Mouse (Mus musculus) stomach, embryonic 14.5 days (tissue): Measurements from ENCODE around the gene Mtmr12. TPM values are rescaled to one million over a fixed set of nuclear protein-coding genes. Genes with fewer than 3 reads are reported as not detected.
A peak's percentile ranks its signal among the peaks of the same experiment; 100 is the strongest.

Experiments used
- ATAC-seq: fragments of 200-750 bp; cut with Nextera tagmentation; 2 replicates; pipeline ENCODE4 v1.8.0; 2017; ENCODE audit warnings: low read depth, moderate TSS enrichment; ENCODE audit not compliant: insufficient number of reproducible peaks, insufficient read depth, low FRiP score
- H3K27ac ChIP-seq: fragments of 300-500 bp; sonication (generic); 2 replicates; pipeline ENCODE4 v1.5.1; 2014; ENCODE audit warnings: mild to moderate bottlenecking, low read length, moderate library complexity, mixed read lengths
- H3K27me3 ChIP-seq: fragments of 300-500 bp; sonication (generic); 2 replicates; pipeline ENCODE4 v1.6.1; 2014; ENCODE audit warnings: low read length, control low read depth, mixed read lengths; ENCODE audit not compliant: control insufficient read depth, insufficient read depth
- H3K36me3 ChIP-seq: fragments of 300-500 bp; sonication (generic); 2 replicates; pipeline ENCODE4 v1.6.1; 2014; ENCODE audit warnings: mild to moderate bottlenecking, control low read depth, low read length, moderate library complexity, mixed read lengths; ENCODE audit not compliant: control insufficient read depth, insufficient read depth
- H3K4me1 ChIP-seq: fragments of 300-500 bp; sonication (generic); 2 replicates; pipeline ENCODE4 v1.6.1; 2014; ENCODE audit warnings: low read length, control low read depth, mixed read lengths; ENCODE audit not compliant: control insufficient read depth, insufficient read depth
- H3K4me2 ChIP-seq: fragments of 300-500 bp; sonication (generic); replicated peaks from 2 replicates; pipeline ENCODE4 v1.6.1; 2014; ENCODE audit warnings: low read depth, low read length, control low read depth
- H3K4me3 ChIP-seq: fragments of 300-500 bp; sonication (generic); 2 replicates; pipeline ENCODE4 v1.5.1; 2014; ENCODE audit warnings: low read depth, low read length, control low read depth
- H3K9ac ChIP-seq: fragments of 300-500 bp; sonication (generic); replicated peaks from 2 replicates; pipeline ENCODE4 v1.6.1; 2014; ENCODE audit warnings: low read depth, mild to moderate bottlenecking, control low read depth, low read length, moderate library complexity, mixed read lengths
- H3K9me3 ChIP-seq: fragments of 300-500 bp; sonication (generic); 2 replicates; pipeline ENCODE4 v1.6.1; 2016; ENCODE audit warnings: low read depth, low read length, control low read depth; ENCODE audit not compliant: control insufficient read depth
- WGBS: fragments of 180-500 bp; shearing (Covaris S2); extraction: QIAGEN DNeasy Blood & Tissue Kit; methylation state at CpG from one replicate; pipeline ENCODE4 v1.1.7; 2014; 5-methylcytosine and 5-hydroxymethylcytosine counted together
- polyA plus RNA-seq: library from polyadenylated mRNA; unstranded; fragments of >200 nt; fragmentation: Nextera tagmentation; extraction: Ambion mirVana; gene quantifications from 2 replicates; pipeline ENCODE4 v1.2.1, GENCODE M21; 2014

Mtmr12 gene
- polyA plus RNA-seq, 1 experiment from 2014 or later: 22.0 TPM

DNA sequence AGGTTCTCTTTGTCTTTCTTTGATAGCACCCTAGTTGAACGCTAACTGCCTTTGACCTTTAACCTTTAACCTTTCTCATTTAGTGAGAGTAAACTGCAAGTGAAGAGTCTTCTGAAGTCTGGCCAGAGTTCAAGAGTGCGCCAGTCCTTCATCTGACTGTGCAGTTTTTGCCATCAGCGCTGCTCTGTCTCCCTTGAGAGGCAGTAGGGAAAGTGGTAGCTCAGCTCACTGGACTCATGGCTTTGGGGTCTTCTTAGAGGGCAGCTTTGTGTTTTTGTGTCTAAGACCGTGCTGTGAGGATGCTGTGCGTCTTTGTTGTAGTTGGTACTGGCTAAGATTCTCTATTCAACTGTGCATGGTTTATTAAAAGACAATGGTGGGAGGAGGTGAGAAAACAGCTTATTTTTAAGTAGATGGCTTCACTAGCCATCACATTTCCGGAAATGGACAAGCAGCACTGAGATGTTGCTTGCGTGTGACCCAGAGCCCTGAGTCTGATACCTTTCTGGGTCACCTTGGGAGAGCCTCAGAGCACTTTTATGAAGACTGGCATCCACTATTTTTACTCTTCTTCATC lies 1.9 kb downstream of the Mtmr12 start:
- Histone ChIP-seq H3K27me3 (no peaks in the 10 kb centered on the region), H3K4me2 (peak overlapping the region; percentile 72; the same call in 1 of the 2 replicates), H3K9me3 (no peaks in the 10 kb centered on the region), H3K9ac (no peak overlapping the region), H3K36me3 (no peaks in the 10 kb centered on the region; the same call in 1 of the 2 replicates), H3K4me1 (peaks cover 25% of the 10 kb centered on the region), H3K4me3 (no peak overlapping the region), H3K27ac (no peak overlapping the region)
- WGBS: 72% methylated on average over 7 of the region's 7 CpGs
- no peak for ATAC-seq

GRCm38 (mm10) chr15:12207556-12208090 lies 2.8 kb downstream of the Mtmr12 start:
- 59% methylated on average over 6 of the region's 6 CpGs for WGBS
- Histone ChIP-seq H3K4me2 (no peak overlapping the region), H3K27ac (no peak overlapping the region; the same call in 1 of the 2 replicates)

DNA sequence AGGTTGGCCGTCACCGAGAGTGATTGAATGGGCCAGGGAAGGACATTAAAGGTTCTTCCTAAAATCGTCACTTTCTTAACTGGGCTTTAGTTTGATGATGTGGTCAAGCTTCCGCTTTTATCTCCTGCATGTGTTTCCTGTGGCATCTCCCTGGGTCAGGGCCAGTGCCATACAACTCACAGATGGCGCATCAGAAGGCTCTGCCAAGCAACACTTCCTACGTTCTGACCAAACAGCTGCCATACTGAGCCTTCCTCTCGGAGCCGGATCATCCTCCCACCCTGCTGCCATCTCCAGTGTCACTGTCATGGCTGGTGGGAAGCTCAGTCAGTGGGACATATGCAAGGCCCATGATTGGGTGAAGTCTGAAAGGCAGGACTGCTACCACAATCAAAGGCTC lies 6.7 kb downstream of the Mtmr12 start:
- no peak for ATAC-seq
- H3K9me3 ChIP-seq: no peaks in the 10 kb centered on the region
- H3K4me2 ChIP-seq: no peak overlapping the region
- no peak overlapping the region for H3K27ac ChIP-seq
- H3K36me3 ChIP-seq: no peaks in the 10 kb centered on the region; the same call in 1 of the 2 replicates
- 74% methylated on average over 8 of the region's 8 CpGs for WGBS
- no peak overlapping the region for H3K9ac ChIP-seq
- peaks cover 10% of the 10 kb centered on the region for H3K4me1 ChIP-seq
- H3K27me3 ChIP-seq: no peaks in the 10 kb centered on the region
- H3K4me3 ChIP-seq: no peak overlapping the region

More at GRCm38 (mm10) chr15:12207556-12208090, 2.8 kb downstream of the Mtmr12 start:
- H3K4me1 ChIP-seq: peaks cover 25% of the 10 kb centered on the region
- no peaks in the 10 kb centered on the region for H3K27me3 ChIP-seq
- H3K4me3 ChIP-seq: no peak overlapping the region
- no peak overlapping the region for H3K9ac ChIP-seq
- no peaks in the 10 kb centered on the region; the same call in 1 of the 2 replicates for H3K36me3 ChIP-seq
- no peak for ATAC-seq
- no peaks in the 10 kb centered on the region for H3K9me3 ChIP-seq

- Histone ChIP-seq H3K27ac (no peak overlapping the region), H3K27me3 (no peaks in the 10 kb centered on the region), H3K9ac (no peak overlapping the region), H3K9me3 (no peaks in the 10 kb centered on the region), H3K4me2 (no peak overlapping the region), H3K4me3 (no peak overlapping the region), H3K36me3 (no peaks in the 10 kb centered on the region; the same call in 1 of the 2 replicates), H3K4me1 (peaks cover 5% of the 10 kb centered on the region)
- 77% methylated on average over 1 of the region's 1 CpGs for WGBS
- ATAC-seq: no peak
Measured at GRCm38 (mm10) chr15:12212266-12212665, 7.4 kb downstream of the Mtmr12 start.

GRCm38 (mm10) chr15:12214531-12215414 lies 9.9 kb downstream of the Mtmr12 start:
- Histone ChIP-seq H3K27me3 (no peaks in the 10 kb centered on the region), H3K9ac (no peak overlapping the region), H3K4me1 (peaks cover 5% of the 10 kb centered on the region; the same call in 1 of the 2 replicates), H3K4me2 (no peak overlapping the region), H3K4me3 (no peak overlapping the region), H3K9me3 (no peaks in the 10 kb centered on the region), H3K36me3 (no peaks in the 10 kb centered on the region), H3K27ac (no peak overlapping the region)
- no peak for ATAC-seq
- 78% methylated on average over 14 of the region's 14 CpGs for WGBS

- no peak for ATAC-seq
- WGBS: 96% methylated on average over 5 of the region's 5 CpGs
- no peaks in the 10 kb centered on the region for H3K27me3 ChIP-seq
- no peak overlapping the region for H3K27ac ChIP-seq
- H3K9me3 ChIP-seq: no peaks in the 10 kb centered on the region
- H3K36me3 ChIP-seq: no peaks in the 10 kb centered on the region
- peaks cover 5% of the 10 kb centered on the region; the same call in 1 of the 2 replicates for H3K4me1 ChIP-seq
- H3K4me3 ChIP-seq: no peak overlapping the region
- no peak overlapping the region for H3K4me2 ChIP-seq
- no peak overlapping the region for H3K9ac ChIP-seq
Measured at GRCm38 (mm10) chr15:12215415-12215718, 10.5 kb downstream of the Mtmr12 start.

GRCm38 (mm10) chr15:12216119-12216518 lies 11.3 kb downstream of the Mtmr12 start:
- no peak for ATAC-seq
- Histone ChIP-seq H3K4me2 (no peak overlapping the region), H3K9me3 (no peaks in the 10 kb centered on the region), H3K27ac (no peak overlapping the region), H3K27me3 (no peaks in the 10 kb centered on the region), H3K36me3 (no peaks in the 10 kb centered on the region), H3K4me1 (peaks cover 6% of the 10 kb centered on the region; the same call in 1 of the 2 replicates), H3K4me3 (no peak overlapping the region), H3K9ac (no peak overlapping the region)
- WGBS: 95% methylated on average over 8 of the region's 8 CpGs

DNA sequence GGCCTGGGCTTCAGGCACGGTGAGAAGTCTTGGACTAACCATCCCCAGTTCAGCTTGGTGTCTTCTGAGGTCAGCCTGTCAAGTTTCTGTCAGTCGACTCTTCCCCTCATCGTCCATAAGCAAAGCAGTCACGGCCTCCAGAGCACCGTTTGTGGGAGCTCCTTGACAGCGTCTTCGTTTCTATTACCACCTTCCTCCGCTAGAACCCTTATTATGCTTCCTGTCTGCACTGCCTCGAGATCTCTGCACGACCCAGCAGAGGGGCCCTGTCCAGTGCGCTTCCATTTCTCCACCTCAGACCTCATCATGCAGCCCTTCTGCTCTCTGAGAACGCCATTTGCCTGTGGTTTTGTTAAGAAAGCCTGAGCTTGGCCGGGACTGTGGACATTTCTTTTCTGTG lies 12.0 kb downstream of the Mtmr12 start:
- Histone ChIP-seq H3K27me3 (no peaks in the 10 kb centered on the region), H3K9ac (no peak overlapping the region), H3K4me3 (no peak overlapping the region), H3K4me1 (peaks cover 9% of the 10 kb centered on the region; the same call in 1 of the 2 replicates), H3K4me2 (no peak overlapping the region), H3K27ac (no peak overlapping the region), H3K36me3 (no peaks in the 10 kb centered on the region), H3K9me3 (no peaks in the 10 kb centered on the region)
- 79% methylated on average over 13 of the region's 13 CpGs for WGBS
- no peak for ATAC-seq
